Mouse (Mus musculus): Measurements from ENCODE around the gene Zdhhc25. TPM values are rescaled to one million over a fixed set of nuclear protein-coding genes. Genes with fewer than 3 reads are reported as not detected.

Zdhhc25 gene
- total RNA-seq (2021): not detected

- DNase-seq (ENCODE audit: extremely low spot score in 1 of 2, low spot score in 2 of 2): no peak
- intact Hi-C loops (cut with DNase I): no loop called here
Observed at GRCm38 (mm10) chr15:88600002-88600401, at the start of gene Zdhhc25. Zdhhc25 (plus strand) TSS chr15:88600302.

- intact Hi-C loops (cut with DNase I): no loop called here
- DNase-seq (ENCODE audit: extremely low spot score in 1 of 2, low spot score in 2 of 2): no peak
Observed at GRCm38 (mm10) chr15:88552852-88553251, 47.2 kb upstream of the Zdhhc25 start.

- peak in 1 of 2 experiments; percentile 26 for DNase-seq (ENCODE audit: extremely low spot score in 1 of 2, low spot score in 2 of 2)
- intact Hi-C loops (cut with DNase I): no loop called here
Observed at GRCm38 (mm10) chr15:88555476-88555875, 44.6 kb upstream of the Zdhhc25 start.

GRCm38 (mm10) chr15:88560637-88561036 is 39.5 kb upstream of the Zdhhc25 start:
- intact Hi-C loops (cut with DNase I): no loop called here
- no peak for DNase-seq (ENCODE audit: extremely low spot score in 1 of 2, low spot score in 2 of 2)

GRCm38 (mm10) chr15:88561058-88561730 is 38.9 kb upstream of the Zdhhc25 start:
- intact Hi-C loops (cut with DNase I): no loop called here
- DNase-seq (ENCODE audit: extremely low spot score in 1 of 2, low spot score in 2 of 2): peak in 1 of 2 experiments; percentile 11

GRCm38 (mm10) chr15:88565307-88565706 is 34.8 kb upstream of the Zdhhc25 start:
- no peak for DNase-seq (ENCODE audit: extremely low spot score in 1 of 2, low spot score in 2 of 2)
- intact Hi-C loops (cut with DNase I): no loop called here

- no peak for DNase-seq (ENCODE audit: extremely low spot score in 1 of 2, low spot score in 2 of 2)
- intact Hi-C loops (cut with DNase I): no loop called here
Observed at GRCm38 (mm10) chr15:88565806-88566205, 34.3 kb upstream of the Zdhhc25 start.

GRCm38 (mm10) chr15:88570697-88571096 is 29.4 kb upstream of the Zdhhc25 start:
- DNase-seq (ENCODE audit: extremely low spot score in 1 of 2, low spot score in 2 of 2): no peak
- intact Hi-C loops (cut with DNase I): no loop called here

GRCm38 (mm10) chr15:88579461-88579860 is 20.6 kb upstream of the Zdhhc25 start:
- DNase-seq (ENCODE audit: extremely low spot score in 1 of 2, low spot score in 2 of 2): no peak
- intact Hi-C loops (cut with DNase I): no loop called here

- no peak for DNase-seq (ENCODE audit: extremely low spot score in 1 of 2, low spot score in 2 of 2)
- intact Hi-C loops (cut with DNase I): no loop called here
Observed at GRCm38 (mm10) chr15:88602496-88602895, 2.4 kb downstream of the Zdhhc25 start.

- intact Hi-C loops (cut with DNase I): no loop called here
- DNase-seq (ENCODE audit: extremely low spot score in 1 of 2, low spot score in 2 of 2): no peak
Observed at GRCm38 (mm10) chr15:88603091-88603732, 3.1 kb downstream of the Zdhhc25 start.

GRCm38 (mm10) chr15:88603733-88604119 is 3.6 kb downstream of the Zdhhc25 start:
- no peak for DNase-seq (ENCODE audit: extremely low spot score in 1 of 2, low spot score in 2 of 2)
- intact Hi-C loops (cut with DNase I): no loop called here

- intact Hi-C loops (cut with DNase I): no loop called here
Observed at GRCm38 (mm10) chr15:88604669-88605414, 4.7 kb downstream of the Zdhhc25 start.

GRCm38 (mm10) chr15:88605415-88605785 is 5.3 kb downstream of the Zdhhc25 start:
- intact Hi-C loops (cut with DNase I): no loop called here
- DNase-seq (ENCODE audit: extremely low spot score in 1 of 2, low spot score in 2 of 2): no peak

More at GRCm38 (mm10) chr15:88604669-88605414, 4.7 kb downstream of the Zdhhc25 start:
- no peak for DNase-seq (ENCODE audit: extremely low spot score in 1 of 2, low spot score in 2 of 2)

GRCm38 (mm10) chr15:88617125-88617524 is 17.0 kb downstream of the Zdhhc25 start:
- intact Hi-C loops (cut with DNase I): no loop called here
- no peak for DNase-seq (ENCODE audit: extremely low spot score in 1 of 2, low spot score in 2 of 2)

- intact Hi-C loops (cut with DNase I): no loop called here
Observed at GRCm38 (mm10) chr15:88618008-88618773, 18.1 kb downstream of the Zdhhc25 start.

GRCm38 (mm10) chr15:88620017-88620416 is 19.9 kb downstream of the Zdhhc25 start:
- no peak for DNase-seq (ENCODE audit: extremely low spot score in 1 of 2, low spot score in 2 of 2)
- intact Hi-C loops (cut with DNase I): no loop called here

More at GRCm38 (mm10) chr15:88618008-88618773, 18.1 kb downstream of the Zdhhc25 start:
- DNase-seq (ENCODE audit: extremely low spot score in 1 of 2, low spot score in 2 of 2): peak; percentile 13 to 63

- intact Hi-C loops (cut with DNase I): no loop called here
- DNase-seq (ENCODE audit: extremely low spot score in 1 of 2, low spot score in 2 of 2): no peak
Observed at GRCm38 (mm10) chr15:88623891-88624290, 23.8 kb downstream of the Zdhhc25 start.

GRCm38 (mm10) chr15:88624874-88625277 is 24.8 kb downstream of the Zdhhc25 start:
- intact Hi-C loops (cut with DNase I): no loop called here

More at GRCm38 (mm10) chr15:88624874-88625277, 24.8 kb downstream of the Zdhhc25 start:
- no peak for DNase-seq (ENCODE audit: extremely low spot score in 1 of 2, low spot score in 2 of 2)

Measured in left cerebral cortex, postnatal 10 days (tissue).